Mouse (Mus musculus): ENCODE data around the gene Krt4.

The Krt4 gene

GRCm38 (mm10) chr15:101902171-101903149 is 22.1 kb downstream of the Krt4 start:
- in situ Hi-C loops (cut with MboI, MseI): no loop called here

DNA sequence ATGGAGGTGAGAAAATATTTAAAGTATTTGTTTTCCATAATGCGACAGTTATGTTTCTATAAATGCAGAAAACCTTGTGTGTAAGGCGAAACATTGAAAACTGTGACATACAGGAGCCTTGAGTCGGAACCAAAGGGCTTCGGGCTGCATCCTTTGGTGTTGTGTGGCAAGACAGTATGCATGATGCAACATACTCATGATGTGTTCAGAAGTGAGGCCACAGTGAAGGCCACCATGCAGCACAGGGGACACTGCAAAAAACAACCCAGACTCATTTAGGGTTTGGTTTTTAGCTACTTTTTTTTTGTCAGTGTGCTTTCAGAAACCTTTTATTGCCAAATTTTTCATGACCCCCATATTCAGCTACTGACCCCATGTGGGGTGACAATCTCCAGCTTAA is 29.3 kb downstream of the Krt4 start:
- in situ Hi-C loops (cut with MboI, MseI): no loop called here

DNA sequence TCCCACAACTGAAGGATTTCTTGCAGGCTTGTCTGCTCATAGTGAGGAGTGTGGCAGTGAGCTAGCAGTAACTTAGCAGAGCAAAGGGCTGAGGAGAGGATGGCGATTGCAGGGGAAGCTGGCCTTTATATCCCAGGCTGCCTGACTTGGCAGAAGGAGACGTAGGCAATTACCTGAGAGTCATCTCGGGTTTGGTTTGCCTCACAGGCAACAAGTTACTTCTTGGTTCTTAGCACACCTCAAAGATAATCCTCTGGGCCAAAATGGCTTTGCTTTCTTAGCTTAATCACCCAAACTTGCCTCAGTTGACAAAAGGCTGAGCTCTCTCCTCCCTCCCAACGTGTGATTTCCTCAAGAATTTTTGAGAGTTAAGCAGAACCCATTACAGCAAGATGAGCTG is 31.7 kb downstream of the Krt4 start, which contains the start of gene Krt76:
Gene Krt76 (minus strand): TSS at position 101 of the 400 bp plus-strand sequence.
- in situ Hi-C loops (cut with MboI, MseI): no loop called here

DNA sequence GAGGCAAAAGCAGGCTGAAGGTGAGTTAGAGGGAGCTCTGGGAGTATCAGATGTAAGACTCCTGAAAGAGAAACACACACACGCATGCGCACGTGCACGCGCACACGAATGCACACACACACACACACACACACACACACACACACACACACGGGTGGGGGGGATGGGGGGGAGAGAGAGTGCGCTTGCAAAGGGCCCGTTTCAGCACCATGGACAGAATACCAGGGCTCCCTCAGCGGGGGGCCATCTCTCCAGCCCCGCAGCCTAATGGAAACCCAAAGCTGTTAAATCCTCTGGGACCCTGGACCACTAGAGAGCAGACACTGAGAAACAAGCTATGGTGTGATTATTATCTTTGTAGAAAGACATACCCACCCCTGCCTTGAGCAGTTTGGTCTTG is 44.8 kb downstream of the Krt4 start:
- in situ Hi-C loops (cut with MboI, MseI): no loop called here

GRCm38 (mm10) chr15:101878041-101878440 is 46.5 kb downstream of the Krt4 start:
- in situ Hi-C loops (cut with MboI, MseI): no loop called here

DNA sequence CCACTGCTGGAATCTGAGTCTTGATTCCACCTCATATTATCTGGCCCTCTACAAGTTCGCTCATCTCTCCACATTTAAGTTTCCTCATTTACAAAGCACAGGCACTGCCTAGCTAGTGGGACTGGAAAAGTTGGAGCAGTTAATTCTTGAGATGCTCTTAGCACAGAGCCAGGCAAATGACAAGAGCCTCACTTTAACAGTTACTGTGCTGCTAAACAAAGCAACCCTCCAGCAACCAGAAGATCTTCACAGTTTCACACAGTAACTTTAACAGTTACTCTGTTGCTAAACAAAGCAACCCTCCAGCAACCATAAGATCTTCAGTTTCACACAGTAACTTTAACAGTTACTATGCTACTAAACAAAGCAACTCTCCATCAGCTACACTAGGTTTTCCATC is 50.2 kb downstream of the Krt4 start:
- in situ Hi-C loops (cut with MboI, MseI): no loop called here

- in situ Hi-C loops (cut with MboI, MseI): no loop called here
These were observed 51.3 kb downstream of the Krt4 start for GRCm38 (mm10) chr15:101873231-101873630.

DNA sequence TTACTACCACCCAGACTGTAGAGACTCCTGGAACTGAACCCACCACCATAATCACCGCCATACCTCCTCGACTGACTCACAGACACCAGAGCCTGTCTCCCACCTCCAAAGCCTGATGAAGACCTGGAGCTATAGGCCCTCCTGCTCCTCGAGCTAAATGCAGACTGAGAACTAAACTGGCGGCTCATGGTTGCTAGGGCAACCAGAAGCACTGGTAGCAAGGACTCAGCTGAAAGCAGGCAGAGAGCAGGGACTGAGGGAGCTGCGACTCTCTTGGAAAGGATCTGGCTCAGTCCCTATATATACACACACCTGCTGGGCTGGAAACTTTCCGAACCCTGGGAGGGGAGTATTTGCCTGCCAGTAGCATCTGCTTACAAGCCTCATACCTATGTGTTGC is 55.1 kb downstream of the Krt4 start, which contains the start of gene Krt77:
Gene Krt77 (minus strand): TSS at position 275 of the 400 bp plus-strand sequence.
- in situ Hi-C loops (cut with MboI, MseI): no loop called here
